28 mouse cellular contexts compared by ENCODE assay signal in genomic region chr17:79807237-79807930, GRCm38 (mm10).
DNase-seq lines count a peak whose midpoint lies in the region; ATAC-seq and TF ChIP-seq lines count a peak whose summit lies in the region.
"Had no signal": no experiment of that assay in that cellular context is flagged by ENCODE, and none has a peak within 500 bp of the region (broad histone marks: within the 10 kb centered on the region; RNA-seq: fewer than 3 reads in every experiment).

No protein-coding gene starts in this region.

- WGBS in kidney, adult 2 months, result 64% methylated on average over 8 of the region's 8 CpGs
- 62% methylated on average over 8 of the region's 8 CpGs for WGBS in kidney, embryonic 16.5 days
- WGBS in lung, embryonic 16.5 days, result 57% methylated on average over 8 of the region's 8 CpGs

- TF ChIP-seq CTCF in kidney, adult 2 months (conservative IDR thresholded peaks at IDR 0.05; ENCODE audit: insufficient read depth, insufficient read length, low read depth, low read length), result no peak

- intact Hi-C loops in gastrocnemius, postnatal 14 days (cut with DNase I; ENCODE audit: low total_unique reads), result no loop called here

- DNase-seq in kidney, adult 2 months, result peak; percentile 55
- peak; percentile 13 to 39 for DNase-seq in lung, adult 18-20 months
- DNase-seq in lung, postnatal 14 days, result no peak
- peak; percentile 87 for DNase-seq in R1 (ENCODE audit: low read depth, low spot score)
- no peak for DNase-seq in cerebellum, postnatal 4 days (ENCODE audit: low spot score in 2 of 2)
- no peak for DNase-seq in gastrocnemius, postnatal 14 days
- DNase-seq: adrenal gland, postnatal 10 days; cerebellum, adult 2 months; cerebellum, postnatal 25 days; embryo, embryonic 11 days; heart, postnatal 4 days; layer of hippocampus, postnatal 36 days; liver; thymus, adult 2 months had no signal

- no peaks in the 10 kb centered on the region for H3K9me3 ChIP-seq in kidney, embryonic 16.5 days (ENCODE audit: low read length)
- no peaks in the 10 kb centered on the region for H3K9me3 ChIP-seq in lung, embryonic 16.5 days (ENCODE audit: control insufficient read depth, low read length)
- H3K9me3 ChIP-seq: embryonic facial prominence, embryonic 13.5 days; forebrain, embryonic 12.5 days; G1E; liver, embryonic 15.5 days; midbrain, embryonic 13.5 days had no signal

- H3K4me1 ChIP-seq in kidney, adult 2 months (ENCODE audit: control insufficient read depth, insufficient read depth, low read length), result no peaks in the 10 kb centered on the region; the same call in 1 of the 2 replicates
- H3K4me1 ChIP-seq in kidney, embryonic 16.5 days (ENCODE audit: insufficient read depth, low read length), result peaks cover 15% of the 10 kb centered on the region; the same call in 1 of the 2 replicates
- H3K4me1 ChIP-seq in lung, embryonic 16.5 days (replicated peaks; ENCODE audit: control insufficient read depth, insufficient read depth, low read length), result peaks cover 11% of the 10 kb centered on the region
- H3K4me1 ChIP-seq: embryonic facial prominence, embryonic 13.5 days; forebrain, embryonic 12.5 days; liver, embryonic 15.5 days; midbrain, embryonic 13.5 days had no signal

- no peak overlapping the region for H3K4me3 ChIP-seq in kidney, adult 2 months (ENCODE audit: insufficient read depth, low read depth, low read length)
- H3K4me3 ChIP-seq in kidney, embryonic 16.5 days (ENCODE audit: low read length), result no peak overlapping the region
- H3K4me3 ChIP-seq in lung, embryonic 16.5 days (ENCODE audit: low read length), result no peak overlapping the region
- H3K4me3 ChIP-seq: embryonic facial prominence, embryonic 13.5 days; erythroblast, embryonic 14.5 days; forebrain, embryonic 12.5 days; layer of hippocampus, adult 2 months; liver, embryonic 15.5 days; midbrain, embryonic 13.5 days had no signal

- no peak overlapping the region for H3K9ac ChIP-seq in kidney, embryonic 16.5 days (replicated peaks; ENCODE audit: low read length)
- no peak overlapping the region for H3K9ac ChIP-seq in lung, embryonic 16.5 days (ENCODE audit: low read length)
- H3K9ac ChIP-seq: embryonic facial prominence, embryonic 13.5 days; forebrain, embryonic 12.5 days; hindbrain, embryonic 14.5 days; liver, embryonic 15.5 days; midbrain, embryonic 13.5 days had no signal

- H3K36me3 ChIP-seq in kidney, adult 2 months (ENCODE audit: control insufficient read depth, insufficient read depth, low read length), result no peaks in the 10 kb centered on the region
- H3K36me3 ChIP-seq in kidney, embryonic 16.5 days (ENCODE audit: insufficient read depth, low read length), result no peaks in the 10 kb centered on the region
- H3K36me3 ChIP-seq in lung, embryonic 16.5 days (ENCODE audit: control insufficient read depth, insufficient read depth, low read length), result no peaks in the 10 kb centered on the region
- H3K36me3 ChIP-seq: embryonic facial prominence, embryonic 13.5 days; forebrain, embryonic 12.5 days; G1E; liver, embryonic 15.5 days; midbrain, embryonic 13.5 days had no signal

- TF ChIP-seq POLR2A in kidney, adult 2 months (IDR thresholded peaks at IDR 0.05; ENCODE audit: low read depth, low read length), result no peak

- H3K27me3 ChIP-seq in kidney, adult 2 months (replicated peaks; ENCODE audit: control insufficient read depth, insufficient read depth, low read length), result no peaks in the 10 kb centered on the region
- H3K27me3 ChIP-seq in kidney, embryonic 16.5 days (ENCODE audit: insufficient read depth, low read length), result no peaks in the 10 kb centered on the region
- H3K27me3 ChIP-seq in lung, embryonic 16.5 days (ENCODE audit: control insufficient read depth, insufficient read depth, low read depth, low read length), result no peaks in the 10 kb centered on the region
- H3K27me3 ChIP-seq: embryonic facial prominence, embryonic 13.5 days; liver, embryonic 15.5 days; Patski had no signal

- H3K27ac ChIP-seq in kidney, adult 2 months (ENCODE audit: insufficient read depth, low read depth, low read length), result no peak overlapping the region
- no peak overlapping the region for H3K27ac ChIP-seq in kidney, embryonic 16.5 days (ENCODE audit: low read length)
- peak overlapping the region; percentile 67 for H3K27ac ChIP-seq in lung, embryonic 16.5 days (ENCODE audit: low read length)
- H3K27ac ChIP-seq: embryonic facial prominence, embryonic 13.5 days; forebrain, embryonic 12.5 days; hindbrain, embryonic 14.5 days; layer of hippocampus, adult 2 months; liver, embryonic 15.5 days; midbrain, embryonic 13.5 days; stomach, postnatal 0 days had no signal

- no peak for ATAC-seq in kidney, embryonic 16.5 days (ENCODE audit: low FRiP score, low TSS enrichment)
- ATAC-seq in lung, embryonic 16.5 days (ENCODE audit: low read depth), result peak; percentile 85
- ATAC-seq: CD4-positive, CD25-positive, alpha-beta regulatory T cell, adult 4 months; inflammation-experienced regulatory T-cells, adult 6 months; midbrain, embryonic 13.5 days; Patski had no signal

- no peak overlapping the region for H3K4me2 ChIP-seq in kidney, embryonic 16.5 days (replicated peaks; ENCODE audit: low read depth, low read length)
- H3K4me2 ChIP-seq in lung, embryonic 16.5 days (ENCODE audit: low read depth, low read length), result no peak overlapping the region
- H3K4me2 ChIP-seq: embryonic facial prominence, embryonic 13.5 days; forebrain, embryonic 12.5 days; hindbrain, embryonic 14.5 days; liver, embryonic 15.5 days; midbrain, embryonic 13.5 days had no signal

Comparison
In these comparisons a context has a peak if more than half of its experiments do, and no peak if none do; other contexts are left out.
1. DNase-seq: peak in kidney, adult 2 months (single experiment), lung, adult 18-20 months (2 of 2) and R1 (single experiment); none in lung, postnatal 14 days (single experiment), cerebellum, postnatal 4 days (0 of 2) and gastrocnemius, postnatal 14 days (single experiment).